Mouse (Mus musculus) MEL (cell line): ENCODE data around the gene Klhl12. TPM values are rescaled to one million over a fixed set of nuclear protein-coding genes. Genes with fewer than 3 reads are reported as not detected.

Source experiments
- DNase-seq: peaks from one replicate; pipeline ENCODE4 v3.0.0; 2011; ENCODE audit warnings: low read depth, low spot score
- H3K27ac ChIP-seq: 2 replicates; pipeline ENCODE4 v1.5.1; 2012; ENCODE audit warnings: low read depth, mild to moderate bottlenecking, control low read depth, low read length, moderate library complexity; ENCODE audit not compliant: control insufficient read depth
- H3K27me3 ChIP-seq, 2 experiments: fragments of 150-350 bp in 1 of 2; sonication (generic) in 1 of 2; 2 replicates each; pipeline ENCODE4 v1.6.1; 2012; ENCODE audit warnings: low read length in 2 of 2, mild to moderate bottlenecking in 2 of 2, improper control_type of control experiment in 1 of 2, moderate library complexity in 1 of 2; ENCODE audit not compliant: insufficient read depth in 2 of 2, control insufficient read depth in 1 of 2
- H3K36me3 ChIP-seq, 2 experiments: 2 replicates each; pipeline ENCODE4 v1.6.1; 2012 to 2014; ENCODE audit warnings: low read length in 2 of 2, improper control_type of control experiment in 1 of 2, inconsistent platforms in 1 of 2, mild to moderate bottlenecking in 1 of 2; ENCODE audit not compliant: insufficient read depth in 2 of 2, control insufficient read depth in 1 of 2
- H3K4me1 ChIP-seq, 2 experiments: fragments of 150-350 bp in 1 of 2; sonication (generic) in 1 of 2; 2 replicates each; pipeline ENCODE4 v1.6.1; 2012; ENCODE audit warnings: low read length in 2 of 2, improper control_type of control experiment in 1 of 2, mild to moderate bottlenecking in 1 of 2; ENCODE audit not compliant: insufficient read depth in 2 of 2, control insufficient read depth in 1 of 2
- H3K4me3 ChIP-seq, 2 experiments: fragments of 150-350 bp in 1 of 2; sonication (generic) in 1 of 2; 2 replicates each; pipeline ENCODE4 v1.5.1; 2012; ENCODE audit warnings: low read depth in 2 of 2, low read length in 2 of 2, mild to moderate bottlenecking in 2 of 2, moderate library complexity in 2 of 2, control low read depth in 1 of 2, improper control_type of control experiment in 1 of 2; ENCODE audit not compliant: control insufficient read depth in 1 of 2, insufficient read depth in 1 of 2
- H3K79me2 ChIP-seq: 2 replicates; pipeline ENCODE4 v1.6.1; 2012; ENCODE audit warnings: mild to moderate bottlenecking, low read length, moderate library complexity; ENCODE audit not compliant: control insufficient read depth, poor library complexity, insufficient read depth
- H3K9ac ChIP-seq: 2 replicates; pipeline ENCODE4 v1.6.1; 2012; ENCODE audit warnings: low read depth, mild to moderate bottlenecking, control low read depth, low read length, moderate library complexity; ENCODE audit not compliant: control insufficient read depth, poor library complexity, severe bottlenecking
- H3K9me3 ChIP-seq: fragments of 150-350 bp; sonication (generic); replicated peaks from 2 replicates; pipeline ENCODE4 v1.6.1; 2012; ENCODE audit warnings: mild to moderate bottlenecking, low read length, improper control_type of control experiment, moderate library complexity; ENCODE audit not compliant: insufficient read depth
- BHLHE40 ChIP-seq: IDR thresholded peaks from 2 replicates; pipeline ENCODE4 v1.6.1; 2012; ENCODE audit warnings: low read depth, mild to moderate bottlenecking, inconsistent platforms, low read length, improper control_type of control experiment, borderline replicate concordance
- CHD1 ChIP-seq: IDR thresholded peaks from 2 replicates; pipeline ENCODE4 v1.6.1; 2012; ENCODE audit warnings: low read depth, mild to moderate bottlenecking, inconsistent platforms, low read length, improper control_type of control experiment
- CHD2 ChIP-seq: IDR thresholded peaks from 2 replicates; pipeline ENCODE4 v1.6.1; 2011; ENCODE audit warnings: low read length, improper control_type of control experiment
- CTCF ChIP-seq, 3 experiments: IDR thresholded peaks in 2 of 3; conservative IDR thresholded peaks in 1 of 3; 2 replicates each; pipeline ENCODE4 v1.5.1; 2011 to 2012; ENCODE audit warnings: low read length in 3 of 3, low read depth in 2 of 3, mild to moderate bottlenecking in 2 of 3, improper control_type of control experiment in 1 of 3, inconsistent platforms in 1 of 3, mixed read lengths in 1 of 3, moderate library complexity in 1 of 3; ENCODE audit not compliant: control insufficient read depth in 1 of 3, insufficient read depth in 1 of 3, poor library complexity in 1 of 3, severe bottlenecking in 1 of 3
- E2F4 ChIP-seq: IDR thresholded peaks from 2 replicates; pipeline ENCODE4 v1.6.1; 2011; ENCODE audit warnings: low read depth, low read length, improper control_type of control experiment, borderline replicate concordance
- ELF1 ChIP-seq: IDR thresholded peaks from 2 replicates; pipeline ENCODE4 v1.6.1; 2014; ENCODE audit warnings: low read depth, mild to moderate bottlenecking, inconsistent platforms, low read length, improper control_type of control experiment, moderate library complexity
- EP300 ChIP-seq, 2 experiments: IDR thresholded peaks; 2 replicates each; pipeline ENCODE4 v1.6.1; 2011; ENCODE audit warnings: improper control_type of control experiment in 2 of 2, low read length in 2 of 2, low read depth in 1 of 2, mild to moderate bottlenecking in 1 of 2
- ETS1 ChIP-seq: IDR thresholded peaks from 2 replicates; pipeline ENCODE4 v1.6.1; 2012; ENCODE audit warnings: low read depth, mild to moderate bottlenecking, inconsistent platforms, low read length, improper control_type of control experiment, moderate library complexity
- GABPA ChIP-seq: IDR thresholded peaks from 2 replicates; pipeline ENCODE4 v1.6.1; 2012; ENCODE audit warnings: low read depth, mild to moderate bottlenecking, inconsistent platforms, low read length, improper control_type of control experiment, moderate library complexity
- GATA1 ChIP-seq: IDR thresholded peaks from 2 replicates; pipeline ENCODE4 v1.6.1; 2011; ENCODE audit warnings: low read depth, low read length, improper control_type of control experiment
- HCFC1 ChIP-seq: IDR thresholded peaks from 2 replicates; pipeline ENCODE4 v1.6.1; 2012; ENCODE audit warnings: low read depth, mild to moderate bottlenecking, inconsistent platforms, low read length, improper control_type of control experiment, moderate library complexity
- JUND ChIP-seq: IDR thresholded peaks from 2 replicates; pipeline ENCODE4 v1.6.1; 2011; ENCODE audit warnings: low read depth, mild to moderate bottlenecking, improper control_type of control experiment, low read length
- KAT2A ChIP-seq: conservative IDR thresholded peaks from 2 replicates; pipeline ENCODE4 v1.6.1; 2012; ENCODE audit warnings: low read depth, low read length, improper control_type of control experiment, inconsistent platforms
- MAFK ChIP-seq: IDR thresholded peaks from 2 replicates; pipeline ENCODE4 v1.6.1; 2011; ENCODE audit warnings: low read depth, mild to moderate bottlenecking, low read length, improper control_type of control experiment, borderline replicate concordance
- MAX ChIP-seq: IDR thresholded peaks from 2 replicates; pipeline ENCODE4 v1.6.1; 2011; ENCODE audit warnings: low read length, improper control_type of control experiment
- MAZ ChIP-seq: IDR thresholded peaks from 2 replicates; pipeline ENCODE4 v1.6.1; 2012; ENCODE audit warnings: low read depth, mild to moderate bottlenecking, inconsistent platforms, low read length, improper control_type of control experiment
- MEF2A ChIP-seq: IDR thresholded peaks from 2 replicates; pipeline ENCODE4 v1.6.1; 2014; ENCODE audit warnings: low read depth, mild to moderate bottlenecking, inconsistent platforms, low read length, improper control_type of control experiment; ENCODE audit not compliant: poor library complexity, insufficient replicate concordance, severe bottlenecking; ENCODE audit errors: extremely low read depth
- MXI1 ChIP-seq: IDR thresholded peaks from 2 replicates; pipeline ENCODE4 v1.6.1; 2011; ENCODE audit warnings: mild to moderate bottlenecking, low read depth, low read length, improper control_type of control experiment
- MYB ChIP-seq: IDR thresholded peaks from 2 replicates; pipeline ENCODE4 v1.6.1; 2011; ENCODE audit warnings: mild to moderate bottlenecking, low read depth, low read length, improper control_type of control experiment
- MYC ChIP-seq: IDR thresholded peaks from 2 replicates; pipeline ENCODE4 v1.6.1; 2011; ENCODE audit warnings: low read depth, mild to moderate bottlenecking, low read length, improper control_type of control experiment, moderate library complexity
- NELFE ChIP-seq: IDR thresholded peaks from 2 replicates; pipeline ENCODE4 v1.6.1; 2011; ENCODE audit warnings: low read depth, low read length, improper control_type of control experiment
- NRF1 ChIP-seq: IDR thresholded peaks from 2 replicates; pipeline ENCODE4 v1.6.1; 2014; ENCODE audit warnings: low read depth, mild to moderate bottlenecking, inconsistent platforms, low read length, improper control_type of control experiment, moderate library complexity; ENCODE audit not compliant: poor library complexity, insufficient read depth, severe bottlenecking
- POLR2A ChIP-seq, 2 experiments: IDR thresholded peaks; 2 replicates each; pipeline ENCODE4 v1.6.1; 2011 to 2012; ENCODE audit warnings: low read length in 2 of 2, mild to moderate bottlenecking in 2 of 2, control low read depth in 1 of 2, improper control_type of control experiment in 1 of 2, low read depth in 1 of 2, moderate library complexity in 1 of 2; ENCODE audit not compliant: control insufficient read depth in 1 of 2, insufficient read depth in 1 of 2, poor library complexity in 1 of 2
- POLR2AphosphoS2 ChIP-seq: IDR thresholded peaks from 2 replicates; pipeline ENCODE4 v1.6.1; 2011; ENCODE audit warnings: low read length, improper control_type of control experiment
- POLR2AphosphoS5 ChIP-seq: IDR thresholded peaks from 2 replicates; pipeline ENCODE4 v1.6.1; 2012; ENCODE audit warnings: low read depth, borderline replicate concordance, mild to moderate bottlenecking, inconsistent platforms, low read length, moderate library complexity, mixed read lengths
- RCOR1 ChIP-seq: IDR thresholded peaks from 2 replicates; pipeline ENCODE4 v1.6.1; 2012; ENCODE audit warnings: low read depth, mild to moderate bottlenecking, inconsistent platforms, low read length, improper control_type of control experiment
- SIN3A ChIP-seq: IDR thresholded peaks from 2 replicates; pipeline ENCODE4 v1.6.1; 2012; ENCODE audit warnings: low read length, improper control_type of control experiment, inconsistent platforms
- SMC3 ChIP-seq: IDR thresholded peaks from 2 replicates; pipeline ENCODE4 v1.6.1; 2011; ENCODE audit warnings: low read depth, low read length, improper control_type of control experiment
- TAL1 ChIP-seq: IDR thresholded peaks from 2 replicates; pipeline ENCODE4 v1.6.1; 2012; ENCODE audit warnings: mild to moderate bottlenecking, inconsistent platforms, low read length, moderate library complexity, mixed read lengths
- TCF12 ChIP-seq: IDR thresholded peaks from 2 replicates; pipeline ENCODE4 v1.6.1; 2014; ENCODE audit warnings: low read depth, mild to moderate bottlenecking, inconsistent platforms, low read length, improper control_type of control experiment, moderate library complexity
- UBTF ChIP-seq: IDR thresholded peaks from 2 replicates; pipeline ENCODE4 v1.6.1; 2012; ENCODE audit warnings: low read depth, mild to moderate bottlenecking, inconsistent platforms, low read length, improper control_type of control experiment, moderate library complexity, borderline replicate concordance; ENCODE audit not compliant: insufficient read depth
- USF2 ChIP-seq, 2 experiments: IDR thresholded peaks; 2 replicates each; pipeline ENCODE4 v1.6.1; 2011 to 2012; ENCODE audit warnings: improper control_type of control experiment in 2 of 2, low read length in 2 of 2, borderline replicate concordance in 1 of 2, inconsistent platforms in 1 of 2, low read depth in 1 of 2, mild to moderate bottlenecking in 1 of 2; ENCODE audit not compliant: insufficient read depth in 1 of 2
- ZC3H11A ChIP-seq: IDR thresholded peaks from 2 replicates; pipeline ENCODE4 v1.6.1; 2012; ENCODE audit warnings: low read depth, mild to moderate bottlenecking, inconsistent platforms, low read length, improper control_type of control experiment
- ZKSCAN1 ChIP-seq: IDR thresholded peaks from 2 replicates; pipeline ENCODE4 v1.6.1; 2012; ENCODE audit warnings: low read depth, mild to moderate bottlenecking, inconsistent platforms, low read length, improper control_type of control experiment, moderate library complexity
- ZMIZ1 ChIP-seq: IDR thresholded peaks from 2 replicates; pipeline ENCODE4 v1.6.1; 2012; ENCODE audit warnings: low read depth, mild to moderate bottlenecking, inconsistent platforms, low read length, improper control_type of control experiment, moderate library complexity
- ZNF384 ChIP-seq: IDR thresholded peaks from 2 replicates; pipeline ENCODE4 v1.6.1; 2012; ENCODE audit warnings: low read depth, mild to moderate bottlenecking, inconsistent platforms, low read length, improper control_type of control experiment
- polyA plus RNA-seq, 2 experiments: library from polyadenylated mRNA; stranded (reverse) in 1 of 2; unstranded in 1 of 2; fragments of >175 nt in 1 of 2; fragments of >200 nt in 1 of 2; gene quantifications; 2 replicates each; pipeline versions ENCODE4 v1.2.1 to v1.2.4; 2012; ENCODE audit warnings: low replicate concordance in 2 of 2, low read depth in 1 of 2; ENCODE audit not compliant: insufficient read length in 2 of 2, insufficient read depth in 1 of 2, missing spikeins in 1 of 2
- total RNA-seq: library from RNA; depleted of rRNA; stranded (reverse); fragments of 300-350 nt; gene quantifications from 2 replicates; pipeline ENCODE4 v1.2.3, GENCODE M21; 2012

Gene Klhl12
- total and polyA plus RNA-seq, 3 experiments = 20.8 to 26.4 TPM; not detected in 1

GRCm38 (mm10) chr1:134520001-134520721 lies 64.8 kb downstream of the Klhl12 start:
- H3K9ac ChIP-seq = peak overlapping the region; percentile 55
- no peaks in the 10 kb centered on the region for H3K9me3 ChIP-seq
- H3K4me3 ChIP-seq = peak overlapping the region; percentile 42 to 48; a peak in 3 of 4 replicates
- peaks cover 0 to 24% of the 10 kb centered on the region in 2 experiments; a peak in 2 of 4 replicates for H3K36me3 ChIP-seq
- peak; percentile 54 for DNase-seq
- H3K27me3 ChIP-seq = no peaks in the 10 kb centered on the region
- peak overlapping the region; percentile 90 for H3K27ac ChIP-seq
- H3K4me1 ChIP-seq = peaks cover 23 to 28% of the 10 kb centered on the region in 2 experiments
- H3K79me2 ChIP-seq = no peaks in the 10 kb centered on the region
- TF ChIP-seq NRF1 = no peak
- TF ChIP-seq BHLHE40 = peak; percentile 4; the same call in 1 of the 2 replicates
- peak; percentile 81 for TF ChIP-seq TAL1
- peak; percentile 94 for TF ChIP-seq GATA1
- no peak for TF ChIP-seq USF2 (IDR thresholded peaks at IDR 0.05; ENCODE audit: borderline replicate concordance in 1 of 2, insufficient read depth in 1 of 2, low read depth in 1 of 2, low read length in 2 of 2)
- TF ChIP-seq POLR2AphosphoS2 = no peak
- TF ChIP-seq MEF2A = no peak
- TF ChIP-seq NELFE = peak; percentile 28; the same call in 1 of the 2 replicates
- TF ChIP-seq CTCF (IDR thresholded peaks at IDR 0.05 in 2 of 3, conservative IDR thresholded peaks at IDR 0.05 in 1 of 3; ENCODE audit: control insufficient read depth in 1 of 3, insufficient read depth in 1 of 3, low read depth in 2 of 3, low read length in 3 of 3, poor library complexity in 1 of 3, severe bottlenecking in 1 of 3) = no peak
- no peak for TF ChIP-seq ELF1
- peak; percentile 98 for TF ChIP-seq TCF12
- no peak for TF ChIP-seq MAX
- TF ChIP-seq UBTF = no peak
- peak; percentile 79 for TF ChIP-seq SIN3A
- no peak for TF ChIP-seq POLR2AphosphoS5
- TF ChIP-seq SMC3 = no peak
- TF ChIP-seq EP300 (IDR thresholded peaks at IDR 0.05; ENCODE audit: low read depth in 1 of 2, low read length in 2 of 2) = peak; percentile 95
- peak; percentile 84 for TF ChIP-seq RCOR1
- peak; percentile 60 for TF ChIP-seq MYB
- TF ChIP-seq GABPA = no peak
- no peak for TF ChIP-seq ZC3H11A
- TF ChIP-seq MXI1 = no peak
- 0 out of 2 replicates have a peak, but pooled peaks have one; percentile 23 for TF ChIP-seq HCFC1
- no peak for TF ChIP-seq CHD1
- TF ChIP-seq MAFK = no peak; the same call in 1 of the 2 replicates
- TF ChIP-seq E2F4 = no peak
- TF ChIP-seq CHD2 = no peak
- TF ChIP-seq ETS1 = peak; percentile 91
- TF ChIP-seq ZKSCAN1 = no peak
- TF ChIP-seq ZMIZ1 = no peak
- peak; percentile 53 for TF ChIP-seq MAZ
- peak; percentile 73 for TF ChIP-seq ZNF384
- no peak for TF ChIP-seq MYC
- no peak for TF ChIP-seq POLR2A (IDR thresholded peaks at IDR 0.05; ENCODE audit: control insufficient read depth in 1 of 2, insufficient read depth in 1 of 2, low read depth in 1 of 2, low read length in 2 of 2, poor library complexity in 1 of 2)
- TF ChIP-seq KAT2A = no peak
- TF ChIP-seq JUND = no peak
